Mouse (Mus musculus) thymus, adult 18-20 months (tissue): ENCODE data around the gene Pdcl.

Experiments used
- DNase-seq, 2 experiments: peaks; one replicate each; pipeline ENCODE4 v3.0.0; 2022; ENCODE audit warnings: mixed read lengths in 2 of 2

Gene Pdcl

GRCm38 (mm10) chr2:37358633-37359540, at the start of gene Pdcl:
Gene Pdcl (minus strand): TSS chr2:37359332.
- DNase-seq = peak; percentile 93 to 98

- no peak for DNase-seq
These were observed 36.4 kb upstream of the Pdcl start for GRCm38 (mm10) chr2:37395539-37395938.

GRCm38 (mm10) chr2:37382921-37383320, 23.8 kb upstream of the Pdcl start:
- DNase-seq = no peak

GRCm38 (mm10) chr2:37380189-37380588, 21.1 kb upstream of the Pdcl start:
- peak; percentile 17 to 20 for DNase-seq

- DNase-seq = no peak
These were observed 16.9 kb upstream of the Pdcl start for GRCm38 (mm10) chr2:37376018-37376417.

GRCm38 (mm10) chr2:37370651-37371050, 11.5 kb upstream of the Pdcl start:
- no peak for DNase-seq

GRCm38 (mm10) chr2:37359908-37360307, 776 bp upstream of the Pdcl start:
- peak in 1 of 2 experiments; percentile 7 for DNase-seq

- DNase-seq = no peak
These were observed 3.6 kb downstream of the Pdcl start for GRCm38 (mm10) chr2:37355571-37355970.

- no peak for DNase-seq
These were observed 7.5 kb downstream of the Pdcl start for GRCm38 (mm10) chr2:37351671-37352070.

GRCm38 (mm10) chr2:37338497-37339187, 20.5 kb downstream of the Pdcl start:
- DNase-seq = no peak

GRCm38 (mm10) chr2:37333321-37333720, 25.8 kb downstream of the Pdcl start:
- no peak for DNase-seq

- no peak for DNase-seq
These were observed 32.9 kb downstream of the Pdcl start, which contains the start of gene Olfr368 for GRCm38 (mm10) chr2:37326215-37326614. Gene Olfr368 (plus strand): TSS chr2:37326515.
